12 mouse cellular contexts compared by ENCODE assay signal in genomic region chr7:89792576-89792975, GRCm38 (mm10).
"Had no signal": no experiment of that assay in that cellular context is flagged by ENCODE, and none has a peak within 500 bp of the region (broad histone marks: within the 10 kb centered on the region; RNA-seq: fewer than 3 reads in every experiment).

No protein-coding gene starts in this region.

- ATAC-seq: liver, embryonic 12.5 days had no signal

- H3K4me3 ChIP-seq: limb, embryonic 15.5 days; liver, embryonic 12.5 days; megakaryocyte, embryonic 14.5 days; midbrain, embryonic 12.5 days had no signal

- DNase-seq: kidney, postnatal 25 days; layer of hippocampus, postnatal 36 days; lung, embryonic 14.5 days; lung, postnatal 10 days; right cerebral cortex, postnatal 14 days; thymus, adult 18-20 months; thymus, postnatal 14 days had no signal

- H3K27ac ChIP-seq: limb, embryonic 15.5 days; liver, embryonic 12.5 days; macrophage; midbrain, embryonic 12.5 days had no signal
